Mouse (Mus musculus) ovary, postnatal 36 days (tissue): ENCODE measurements around the gene Gab2.
"Not testable (repeated sequence)": the region's sequence is repeated elsewhere in the genome, so short reads cannot be mapped to it uniquely, and the experiment has no call there.

Experiments
- DNase-seq: peaks from one replicate; pipeline ENCODE4 v3.0.0; 2022; ENCODE audit warnings: low spot score, mixed read lengths

The Gab2 gene

GRCm38 (mm10) chr7:97151082-97151813 is 69.9 kb downstream of the Gab2 start:
- DNase-seq, result no peak

GRCm38 (mm10) chr7:97154756-97155487 is 73.5 kb downstream of the Gab2 start:
- DNase-seq, result no peak

- DNase-seq, result no peak
Observed at GRCm38 (mm10) chr7:97164261-97164660, 82.9 kb downstream of the Gab2 start.

GRCm38 (mm10) chr7:97171089-97171488 is 89.7 kb downstream of the Gab2 start:
- no peak for DNase-seq

- no peak for DNase-seq
Observed at GRCm38 (mm10) chr7:97171719-97172118, 90.3 kb downstream of the Gab2 start.

- DNase-seq, result no peak
Observed at GRCm38 (mm10) chr7:97172126-97172525, 90.7 kb downstream of the Gab2 start.

- DNase-seq, result no peak
Observed at GRCm38 (mm10) chr7:97181931-97182330, 100.5 kb downstream of the Gab2 start.

GRCm38 (mm10) chr7:97183426-97183825 is 102.0 kb downstream of the Gab2 start:
- no peak for DNase-seq

GRCm38 (mm10) chr7:97184005-97184404 is 102.6 kb downstream of the Gab2 start:
- DNase-seq, result no peak

- no peak for DNase-seq
Observed at GRCm38 (mm10) chr7:97187387-97188081, 106.1 kb downstream of the Gab2 start.

- DNase-seq, result no peak
Observed at GRCm38 (mm10) chr7:97189116-97189515, 107.7 kb downstream of the Gab2 start.

GRCm38 (mm10) chr7:97203907-97204306 is 122.5 kb downstream of the Gab2 start:
- no peak for DNase-seq

GRCm38 (mm10) chr7:97208811-97209549 is 127.6 kb downstream of the Gab2 start:
- DNase-seq, result no peak

- no peak for DNase-seq
Observed at GRCm38 (mm10) chr7:97210064-97210685, 128.8 kb downstream of the Gab2 start.

GRCm38 (mm10) chr7:97211117-97211516 is 129.7 kb downstream of the Gab2 start:
- no peak for DNase-seq

GRCm38 (mm10) chr7:97223836-97224235 is 142.4 kb downstream of the Gab2 start:
- no peak for DNase-seq

GRCm38 (mm10) chr7:97245261-97245949 is 164.0 kb downstream of the Gab2 start:
- DNase-seq, result no peak

- DNase-seq, result not testable (repeated sequence)
Observed at GRCm38 (mm10) chr7:97245950-97246578, 164.7 kb downstream of the Gab2 start.

GRCm38 (mm10) chr7:97247661-97248060 is 166.3 kb downstream of the Gab2 start:
- DNase-seq, result no peak

- no peak for DNase-seq
Observed at GRCm38 (mm10) chr7:97248136-97248535, 166.8 kb downstream of the Gab2 start.

GRCm38 (mm10) chr7:97251638-97252037 is 170.3 kb downstream of the Gab2 start:
- DNase-seq, result no peak
